Mouse (Mus musculus): ENCODE data around the gene Grk5. TPM values are rescaled to one million over a fixed set of nuclear protein-coding genes. Genes with fewer than 3 reads are reported as not detected.
"Not testable (repeated sequence)": the region's sequence is repeated elsewhere in the genome, so short reads cannot be mapped to it uniquely, and the experiment has no call there.

Grk5 gene
- polyA plus RNA-seq, 1 experiment from 2014 or later: 2.0 TPM

DNA sequence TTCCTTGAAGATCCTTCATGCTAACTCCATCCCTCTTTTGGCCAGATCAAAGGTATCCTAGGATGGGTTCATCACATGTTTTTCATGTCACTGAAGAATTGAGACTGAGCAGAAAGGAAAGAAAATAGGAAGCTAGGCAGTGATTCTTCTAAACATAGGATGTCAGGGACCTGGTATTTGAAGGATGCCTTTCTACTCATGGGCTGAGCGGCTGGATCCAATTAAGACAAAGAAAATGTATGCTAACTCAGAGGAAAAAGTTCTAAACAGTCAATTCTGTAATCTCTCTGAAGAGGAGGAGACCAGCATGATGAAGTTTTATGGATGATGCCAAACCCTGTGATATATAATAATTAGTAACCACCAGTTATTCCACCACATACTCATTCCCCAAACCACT lies 13.6 kb downstream of the Grk5 start:
- Histone ChIP-seq H3K9me3 (replicated peaks; ENCODE audit: control insufficient read depth, low read length) (no peaks in the 10 kb centered on the region), H3K9ac (ENCODE audit: low read length) (no peak overlapping the region), H3K4me3 (ENCODE audit: low read depth, low read length) (no peak overlapping the region), H3K4me2 (ENCODE audit: low read length) (no peak overlapping the region), H3K27me3 (replicated peaks; ENCODE audit: control insufficient read depth, insufficient read depth, low read length) (no peaks in the 10 kb centered on the region), H3K27ac (ENCODE audit: low read depth, low read length) (no peak overlapping the region), H3K36me3 (ENCODE audit: control insufficient read depth, insufficient read depth, low read length) (no peaks in the 10 kb centered on the region), H3K4me1 (ENCODE audit: control insufficient read depth, insufficient read depth, low read length) (no peaks in the 10 kb centered on the region)
- WGBS: 83% methylated on average over 1 of the region's 1 CpGs
- DNase-seq (ENCODE audit: low spot score) (no peak), ATAC-seq (no peak)

DNA sequence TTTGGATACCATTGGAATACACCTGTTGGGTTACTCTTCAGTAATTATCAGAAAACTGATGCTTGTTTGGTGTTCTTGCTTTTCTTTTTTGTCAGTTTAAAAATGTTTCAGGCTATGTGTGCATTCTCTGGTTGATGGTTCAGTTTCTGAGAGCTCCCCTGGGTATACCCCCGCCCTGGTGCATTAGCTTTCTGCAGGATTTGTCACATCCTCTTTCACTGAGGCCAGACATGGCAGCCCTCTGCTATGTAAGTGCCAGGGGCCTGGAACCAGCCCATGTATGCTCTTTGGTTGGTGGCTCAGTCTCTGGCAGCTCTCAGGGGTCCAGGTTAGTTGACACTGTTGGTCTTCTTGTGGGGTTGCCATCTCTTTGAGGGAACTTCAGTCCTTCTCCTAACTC lies 14.4 kb downstream of the Grk5 start:
- no peaks in the 10 kb centered on the region for H3K27me3 ChIP-seq (replicated peaks; ENCODE audit: control insufficient read depth, insufficient read depth, low read length)
- 81% methylated on average over 1 of the region's 1 CpGs for WGBS

DNA sequence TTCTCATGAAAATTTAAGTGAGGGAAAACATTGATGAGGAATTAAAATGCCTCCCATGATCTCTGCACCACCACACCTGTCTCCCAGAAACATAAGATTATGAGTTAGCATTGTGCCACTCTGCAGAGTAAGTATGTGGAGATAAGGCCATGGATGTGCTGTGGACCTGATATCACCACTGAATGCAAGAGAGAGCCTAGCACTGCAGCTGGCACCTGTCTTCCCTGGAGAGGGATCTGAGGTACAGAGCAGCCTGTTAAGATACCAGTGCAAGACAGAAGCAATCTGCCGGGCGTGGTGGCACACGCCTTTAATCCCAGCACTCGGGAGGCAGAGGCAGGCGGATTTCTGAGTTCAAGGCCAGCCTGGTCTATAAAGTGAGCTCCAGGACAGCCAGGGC lies 15.9 kb downstream of the Grk5 start:
- Histone ChIP-seq H3K4me2 (ENCODE audit: low read length) (no peak overlapping the region), H3K27ac (ENCODE audit: low read depth, low read length) (no peak overlapping the region), H3K9me3 (replicated peaks; ENCODE audit: control insufficient read depth, low read length) (no peaks in the 10 kb centered on the region), H3K27me3 (replicated peaks; ENCODE audit: control insufficient read depth, insufficient read depth, low read length) (no peaks in the 10 kb centered on the region), H3K4me3 (ENCODE audit: low read depth, low read length) (no peak overlapping the region), H3K36me3 (ENCODE audit: control insufficient read depth, insufficient read depth, low read length) (no peaks in the 10 kb centered on the region), H3K4me1 (ENCODE audit: control insufficient read depth, insufficient read depth, low read length) (no peaks in the 10 kb centered on the region), H3K9ac (ENCODE audit: low read length) (no peak overlapping the region)
- DNase-seq (ENCODE audit: low spot score) (no peak), ATAC-seq (no peak)
- 98% methylated on average over 4 of the region's 5 CpGs for WGBS

More for the DNA sequence above, 14.4 kb downstream of the Grk5 start:
- H3K36me3 ChIP-seq (ENCODE audit: control insufficient read depth, insufficient read depth, low read length): no peaks in the 10 kb centered on the region
- ATAC-seq (no peak), DNase-seq (ENCODE audit: low spot score) (no peak)
- no peak overlapping the region for H3K9ac ChIP-seq (ENCODE audit: low read length)
- H3K4me2 ChIP-seq (ENCODE audit: low read length): no peak overlapping the region
- no peak overlapping the region for H3K27ac ChIP-seq (ENCODE audit: low read depth, low read length)
- no peaks in the 10 kb centered on the region for H3K9me3 ChIP-seq (replicated peaks; ENCODE audit: control insufficient read depth, low read length)
- no peak overlapping the region for H3K4me3 ChIP-seq (ENCODE audit: low read depth, low read length)
- no peaks in the 10 kb centered on the region for H3K4me1 ChIP-seq (ENCODE audit: control insufficient read depth, insufficient read depth, low read length)

DNA sequence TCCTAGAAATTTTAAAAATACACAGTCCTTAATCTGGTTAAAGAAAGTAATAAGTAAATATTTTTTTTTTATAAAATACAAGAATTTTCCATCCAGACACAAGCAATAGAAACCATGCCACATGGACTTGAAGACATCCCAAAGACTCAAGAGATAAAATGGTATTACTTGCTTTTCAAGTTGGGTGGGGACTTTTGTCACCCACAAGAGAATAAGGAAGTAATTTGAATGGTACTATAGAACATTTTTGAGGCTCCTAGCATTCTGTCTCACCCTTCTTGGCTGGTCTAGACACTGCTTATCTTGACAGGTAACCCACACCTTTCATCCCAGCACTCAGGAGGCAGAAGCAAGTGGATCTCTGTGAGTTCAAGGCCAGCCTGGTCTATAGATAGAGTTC lies 20.8 kb downstream of the Grk5 start:
- Histone ChIP-seq H3K4me3 (ENCODE audit: low read depth, low read length) (no peak overlapping the region), H3K4me2 (ENCODE audit: low read length) (no peak overlapping the region), H3K9me3 (replicated peaks; ENCODE audit: control insufficient read depth, low read length) (no peaks in the 10 kb centered on the region), H3K27ac (ENCODE audit: low read depth, low read length) (no peak overlapping the region), H3K27me3 (replicated peaks; ENCODE audit: control insufficient read depth, insufficient read depth, low read length) (no peaks in the 10 kb centered on the region), H3K36me3 (ENCODE audit: control insufficient read depth, insufficient read depth, low read length) (no peaks in the 10 kb centered on the region), H3K9ac (ENCODE audit: low read length) (no peak overlapping the region), H3K4me1 (ENCODE audit: control insufficient read depth, insufficient read depth, low read length) (no peaks in the 10 kb centered on the region)
- ATAC-seq (no peak), DNase-seq (ENCODE audit: low spot score) (no peak)

DNA sequence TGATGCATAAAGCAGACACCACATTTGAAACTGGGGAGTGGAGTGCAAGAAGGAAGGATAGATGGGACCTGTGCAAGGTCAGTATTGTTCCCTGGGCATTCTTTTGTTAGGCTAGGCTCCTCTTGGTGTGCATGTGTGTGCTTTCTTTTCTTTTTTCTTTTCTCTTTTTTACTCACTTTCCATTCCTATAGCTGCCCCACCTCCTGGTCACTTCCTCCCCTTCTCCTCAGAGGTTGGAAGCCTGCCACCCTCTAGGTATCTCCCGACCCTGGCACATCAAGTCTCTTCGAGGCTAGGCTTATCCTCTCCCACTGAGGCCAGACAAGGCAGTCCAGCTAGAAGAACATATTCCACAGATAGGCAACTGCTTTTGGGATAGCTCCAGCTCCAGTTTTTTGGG lies 22.1 kb downstream of the Grk5 start:
- ATAC-seq (no peak), DNase-seq (ENCODE audit: low spot score) (no peak)
- Histone ChIP-seq H3K27me3 (replicated peaks; ENCODE audit: control insufficient read depth, insufficient read depth, low read length) (no peaks in the 10 kb centered on the region), H3K27ac (ENCODE audit: low read depth, low read length) (no peak overlapping the region), H3K4me1 (ENCODE audit: control insufficient read depth, insufficient read depth, low read length) (no peaks in the 10 kb centered on the region), H3K9me3 (replicated peaks; ENCODE audit: control insufficient read depth, low read length) (no peaks in the 10 kb centered on the region), H3K4me3 (ENCODE audit: low read depth, low read length) (no peak overlapping the region), H3K4me2 (ENCODE audit: low read length) (no peak overlapping the region), H3K36me3 (ENCODE audit: control insufficient read depth, insufficient read depth, low read length) (no peaks in the 10 kb centered on the region), H3K9ac (ENCODE audit: low read length) (no peak overlapping the region)
- WGBS: 83% methylated on average over 2 of the region's 2 CpGs

DNA sequence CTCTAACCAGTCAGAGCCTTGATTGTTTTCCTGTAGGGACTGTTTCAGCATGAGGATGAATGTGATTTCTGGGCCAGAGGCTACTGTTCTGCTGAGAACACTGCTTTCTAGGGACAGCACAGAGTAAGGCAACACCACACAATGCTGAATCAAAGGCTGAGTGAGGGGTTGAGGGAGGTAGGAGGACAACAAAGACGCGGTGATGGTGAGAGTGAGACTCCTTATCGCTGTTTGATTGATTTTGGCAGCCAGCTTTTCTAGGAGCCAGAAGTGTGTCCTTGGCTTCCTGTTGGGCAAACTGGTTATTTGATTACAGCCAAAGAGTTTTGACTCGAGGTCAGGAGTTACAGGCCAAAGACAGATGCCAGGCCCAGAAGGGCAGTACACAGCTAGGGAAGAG lies 25.7 kb downstream of the Grk5 start:
- Histone ChIP-seq H3K4me1 (ENCODE audit: control insufficient read depth, insufficient read depth, low read length) (no peaks in the 10 kb centered on the region), H3K27me3 (replicated peaks; ENCODE audit: control insufficient read depth, insufficient read depth, low read length) (no peaks in the 10 kb centered on the region), H3K9ac (ENCODE audit: low read length) (no peak overlapping the region), H3K9me3 (replicated peaks; ENCODE audit: control insufficient read depth, low read length) (no peaks in the 10 kb centered on the region), H3K4me3 (ENCODE audit: low read depth, low read length) (no peak overlapping the region), H3K36me3 (ENCODE audit: control insufficient read depth, insufficient read depth, low read length) (no peaks in the 10 kb centered on the region), H3K4me2 (ENCODE audit: low read length) (no peak overlapping the region), H3K27ac (ENCODE audit: low read depth, low read length) (no peak overlapping the region)
- no peak for ATAC-seq
- DNase-seq (ENCODE audit: low spot score): no peak
- WGBS: 80% methylated on average over 4 of the region's 4 CpGs

DNA sequence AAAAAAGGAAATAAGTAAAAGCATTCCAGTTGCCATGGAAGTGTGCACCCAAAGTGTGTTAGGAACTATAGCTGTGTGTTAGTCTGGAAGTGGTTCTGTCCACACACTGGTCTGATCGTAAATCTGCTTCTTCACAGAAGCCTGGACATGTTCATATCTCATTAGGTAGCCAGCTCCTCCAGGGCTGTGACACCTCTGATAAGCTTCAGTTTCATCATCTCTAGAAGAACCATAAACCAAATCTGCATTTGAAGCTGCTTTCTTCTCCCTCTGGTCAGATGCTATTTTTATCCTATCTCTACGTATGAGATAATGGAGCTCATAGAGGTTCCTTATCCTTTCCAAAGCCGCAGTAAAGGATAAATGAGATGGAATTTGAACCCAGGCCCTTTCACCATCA lies 26.3 kb downstream of the Grk5 start:
- no peak overlapping the region for H3K4me3 ChIP-seq (ENCODE audit: low read depth, low read length)
- no peaks in the 10 kb centered on the region for H3K4me1 ChIP-seq (ENCODE audit: control insufficient read depth, insufficient read depth, low read length)
- 93% methylated on average over 3 of the region's 3 CpGs for WGBS
- DNase-seq (ENCODE audit: low spot score) (no peak), ATAC-seq (no peak)
- no peaks in the 10 kb centered on the region for H3K36me3 ChIP-seq (ENCODE audit: control insufficient read depth, insufficient read depth, low read length)
- no peak overlapping the region for H3K9ac ChIP-seq (ENCODE audit: low read length)
- H3K27ac ChIP-seq (ENCODE audit: low read depth, low read length): no peak overlapping the region
- H3K9me3 ChIP-seq (replicated peaks; ENCODE audit: control insufficient read depth, low read length): no peaks in the 10 kb centered on the region
- H3K27me3 ChIP-seq (replicated peaks; ENCODE audit: control insufficient read depth, insufficient read depth, low read length): no peaks in the 10 kb centered on the region
- no peak overlapping the region for H3K4me2 ChIP-seq (ENCODE audit: low read length)

DNA sequence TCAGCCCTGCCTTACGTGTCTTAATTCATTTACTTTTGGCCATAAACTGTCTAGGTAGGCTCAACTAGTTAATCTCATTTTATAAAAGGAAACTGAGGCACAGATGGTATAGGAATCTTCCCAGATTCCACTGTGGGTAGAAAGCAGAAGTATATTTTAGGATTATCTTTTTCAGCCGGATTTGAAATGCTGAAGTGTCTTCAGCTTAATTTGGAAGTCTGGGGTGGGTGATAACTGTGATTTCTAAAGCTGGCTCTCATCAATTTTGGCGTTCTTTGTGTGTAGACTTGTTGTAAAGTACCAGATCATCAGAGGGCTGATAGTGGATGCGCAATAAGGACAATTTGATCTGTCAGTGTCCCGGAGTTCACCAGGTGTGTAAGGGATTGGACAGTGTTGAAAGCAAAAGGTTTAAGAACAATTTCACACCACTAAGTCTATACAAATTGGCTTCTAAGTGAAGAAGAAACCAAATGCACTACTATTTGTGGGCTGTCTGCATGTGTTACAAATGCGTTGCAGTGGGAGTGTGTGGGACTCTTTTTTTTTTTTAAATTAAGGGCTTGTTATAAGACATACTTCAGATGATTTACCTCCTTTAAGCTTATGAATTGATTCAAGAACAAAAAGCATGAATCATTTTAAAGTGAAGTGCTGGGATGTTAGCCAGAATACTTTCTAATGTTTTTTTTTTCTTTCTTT lies 27.5 kb downstream of the Grk5 start:
- no peak for DNase-seq (ENCODE audit: low spot score)
- Histone ChIP-seq H3K4me2 (ENCODE audit: low read length) (no peak overlapping the region), H3K27me3 (replicated peaks; ENCODE audit: control insufficient read depth, insufficient read depth, low read length) (no peaks in the 10 kb centered on the region), H3K36me3 (ENCODE audit: control insufficient read depth, insufficient read depth, low read length) (no peaks in the 10 kb centered on the region), H3K9ac (ENCODE audit: low read length) (no peak overlapping the region), H3K4me3 (ENCODE audit: low read depth, low read length) (no peak overlapping the region), H3K4me1 (ENCODE audit: control insufficient read depth, insufficient read depth, low read length) (no peaks in the 10 kb centered on the region), H3K9me3 (replicated peaks; ENCODE audit: control insufficient read depth, low read length) (no peaks in the 10 kb centered on the region), H3K27ac (ENCODE audit: low read depth, low read length) (no peak overlapping the region)
- ATAC-seq: no peak
- WGBS: 85% methylated on average over 6 of the region's 6 CpGs

DNA sequence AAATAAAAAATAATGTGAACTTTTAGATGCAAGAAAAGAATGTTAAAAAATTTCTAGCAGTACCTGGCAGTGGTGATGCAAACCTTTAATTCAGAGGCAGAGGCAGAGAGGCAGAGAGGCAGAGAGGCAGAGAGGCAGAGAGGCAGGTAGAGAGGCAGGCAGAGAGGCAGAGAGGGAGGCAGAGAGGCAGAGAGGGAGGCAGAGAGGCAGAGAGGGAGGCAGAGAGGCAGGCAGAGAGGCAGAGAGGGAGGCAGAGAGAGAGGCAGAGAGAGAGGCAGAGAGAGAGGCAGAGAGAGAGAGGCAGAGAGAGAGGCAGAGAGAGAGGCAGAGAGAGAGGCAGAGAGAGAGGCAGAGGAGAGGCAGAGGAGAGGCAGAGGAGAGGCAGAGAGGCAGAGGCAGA lies 35.0 kb downstream of the Grk5 start:
- not testable (repeated sequence) for ATAC-seq; H3K4me1 ChIP-seq (ENCODE audit: control insufficient read depth, insufficient read depth, low read length); H3K4me3 ChIP-seq (ENCODE audit: low read depth, low read length); H3K9me3 ChIP-seq (replicated peaks; ENCODE audit: control insufficient read depth, low read length); H3K27me3 ChIP-seq (replicated peaks; ENCODE audit: control insufficient read depth, insufficient read depth, low read length); DNase-seq (ENCODE audit: low spot score); H3K4me2 ChIP-seq (ENCODE audit: low read length); H3K9ac ChIP-seq (ENCODE audit: low read length); H3K27ac ChIP-seq (ENCODE audit: low read depth, low read length); H3K36me3 ChIP-seq (ENCODE audit: control insufficient read depth, insufficient read depth, low read length)
